Mouse (Mus musculus): ENCODE results near the gene Trpc2. TPM values are rescaled to one million over a fixed set of nuclear protein-coding genes. Genes with fewer than 3 reads are reported as not detected.
"Not testable (repeated sequence)": the region's sequence is repeated elsewhere in the genome, so short reads cannot be mapped to it uniquely, and the experiment has no call there.

Trpc2 gene
- not detected in 2 replicates for polyA plus RNA-seq (2015; fragmentation: Nextera tagmentation; extraction: Ambion mirVana)

DNA sequence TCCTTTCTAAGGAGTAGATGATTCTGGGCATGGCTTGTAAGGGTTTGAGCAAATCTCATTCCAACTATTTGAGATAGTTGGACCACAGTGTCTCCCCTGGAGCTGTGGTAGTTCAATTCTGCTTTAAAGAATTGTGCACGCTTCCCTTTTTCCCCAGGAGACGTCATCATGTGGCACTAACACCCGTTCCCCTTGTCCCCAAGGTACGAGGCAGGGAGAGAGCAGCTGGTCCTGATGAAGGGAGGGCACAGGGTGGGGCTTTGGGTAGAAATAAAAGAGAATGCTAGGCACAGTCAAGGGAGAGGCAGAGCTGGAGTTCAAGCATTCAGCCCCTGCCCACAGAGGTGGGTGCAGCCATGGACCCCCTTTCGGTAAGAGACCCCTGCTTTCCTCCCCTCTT, at the start of gene Trpc2:
Gene Trpc2, plus strand, starts transcription at position 301 of the 400 bp plus-strand sequence.
- no peak for ATAC-seq
- no peaks in the 10 kb centered on the region for H3K9me3 ChIP-seq
- H3K4me1 ChIP-seq (replicated peaks) = no peaks in the 10 kb centered on the region
- peaks cover 32% of the 10 kb centered on the region for H3K36me3 ChIP-seq
- no peak within 1 kb of the TSS for H3K27ac ChIP-seq
- no peaks in the 10 kb centered on the region for H3K27me3 ChIP-seq (replicated peaks)
- H3K4me2 ChIP-seq (replicated peaks) = no peak within 1 kb of the TSS
- H3K4me3 ChIP-seq (replicated peaks) = no peak within 1 kb of the TSS
- no peak within 1 kb of the TSS for H3K9ac ChIP-seq
- 89% methylated on average over 5 of the region's 5 CpGs for WGBS

DNA sequence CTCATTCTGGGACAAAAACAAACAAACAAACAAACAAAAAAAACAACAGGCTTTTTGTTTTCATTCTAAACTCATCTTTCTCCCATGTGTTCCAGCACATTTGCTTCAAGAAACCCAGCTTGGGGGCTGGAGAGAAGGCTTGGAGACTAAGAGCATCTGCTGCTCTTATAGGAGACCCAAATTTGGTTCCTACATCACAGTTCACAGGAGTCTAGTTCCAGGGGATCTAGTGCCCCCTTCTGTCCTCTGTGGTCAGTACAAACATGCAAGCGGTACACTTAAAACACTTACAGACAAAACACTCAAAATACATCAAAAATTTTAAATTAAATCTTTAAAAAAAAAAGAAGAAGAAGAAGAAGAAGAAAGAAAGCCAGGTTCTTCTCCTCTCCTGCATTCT, 48.0 kb upstream of the Trpc2 start:
- H3K36me3 ChIP-seq = peaks cover 25% of the 10 kb centered on the region

DNA sequence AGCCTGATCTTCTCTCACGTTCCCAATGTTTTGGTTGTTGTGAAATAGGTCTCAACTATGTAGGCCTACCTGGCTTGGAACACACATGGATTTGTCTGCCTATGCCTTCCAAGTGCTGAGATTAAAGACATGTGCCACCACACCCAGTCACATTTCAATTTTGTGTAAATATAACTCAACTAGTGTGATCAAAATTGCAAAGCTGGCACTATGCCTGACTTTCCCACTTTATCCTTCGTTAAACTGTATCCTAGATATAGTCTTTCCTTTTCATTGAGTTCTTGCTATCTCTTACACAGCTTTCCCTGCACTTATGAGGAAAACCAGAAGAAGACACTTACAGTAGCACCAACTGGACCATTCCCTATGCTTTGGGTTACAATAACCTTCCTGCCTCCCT, 47.4 kb upstream of the Trpc2 start:
- H3K9me3 ChIP-seq = no peaks in the 10 kb centered on the region
- no peak overlapping the region for H3K4me2 ChIP-seq (replicated peaks)
- no peak overlapping the region for H3K4me3 ChIP-seq (replicated peaks)
- peaks cover 27% of the 10 kb centered on the region for H3K36me3 ChIP-seq
- 99% methylated on average over 2 of the region's 2 CpGs for WGBS
- H3K27ac ChIP-seq = no peak overlapping the region
- no peak overlapping the region for H3K9ac ChIP-seq
- H3K27me3 ChIP-seq (replicated peaks) = no peaks in the 10 kb centered on the region
- no peaks in the 10 kb centered on the region for H3K4me1 ChIP-seq (replicated peaks)
- ATAC-seq = no peak

More for the DNA sequence above, 48.0 kb upstream of the Trpc2 start:
- WGBS = 97% methylated on average over 1 of the region's 1 CpGs
- Histone ChIP-seq H3K9ac (no peak overlapping the region), H3K4me3 (replicated peaks) (no peak overlapping the region), H3K4me1 (replicated peaks) (no peaks in the 10 kb centered on the region), H3K27me3 (replicated peaks) (no peaks in the 10 kb centered on the region), H3K4me2 (replicated peaks) (no peak overlapping the region), H3K27ac (no peak overlapping the region), H3K9me3 (no peaks in the 10 kb centered on the region)
- ATAC-seq = no peak

DNA sequence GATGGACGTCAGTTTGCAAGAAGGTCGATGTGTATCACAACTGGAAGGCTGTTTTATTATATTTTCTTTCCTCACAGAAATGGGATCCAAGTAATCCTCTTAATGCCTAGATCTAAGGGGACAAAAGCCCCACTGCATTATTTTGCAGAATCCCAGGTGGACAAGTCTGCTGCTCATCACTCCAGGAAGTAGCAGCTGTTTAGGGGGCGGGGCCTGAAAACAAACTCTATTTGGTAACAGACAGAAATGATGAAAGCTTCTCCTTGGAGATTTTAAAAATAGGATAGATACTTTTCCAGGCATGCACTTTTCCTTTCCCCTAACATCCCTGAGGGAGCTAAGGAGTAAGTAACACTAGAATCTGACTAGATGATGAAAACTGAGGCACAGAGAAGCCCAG, 45.6 kb upstream of the Trpc2 start:
- ATAC-seq = no peak
- WGBS = 94% methylated on average over 3 of the region's 3 CpGs

DNA sequence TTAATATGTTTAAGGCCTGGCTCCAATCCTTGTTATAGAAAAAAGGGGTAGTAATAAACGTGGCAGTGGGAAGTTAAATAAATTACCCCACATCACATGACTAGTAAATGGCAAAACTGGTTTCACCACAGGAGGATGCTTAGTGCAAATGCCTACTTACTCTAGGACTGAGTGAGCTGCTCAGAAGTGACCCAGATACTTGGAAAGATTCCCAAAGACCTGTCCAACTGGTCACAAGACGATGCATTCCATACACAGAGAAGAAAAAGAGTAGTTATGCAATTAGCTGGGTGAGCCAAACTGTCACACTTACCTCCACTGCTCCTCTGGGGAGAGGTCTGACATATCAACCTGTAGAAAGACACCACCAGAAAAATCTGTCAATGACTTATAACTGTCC, 40.6 kb upstream of the Trpc2 start:
- WGBS = 59% methylated on average over 2 of the region's 2 CpGs
- H3K36me3 ChIP-seq = peaks cover 2% of the 10 kb centered on the region
- H3K27ac ChIP-seq = no peak overlapping the region
- no peaks in the 10 kb centered on the region for H3K4me1 ChIP-seq (replicated peaks)
- H3K4me3 ChIP-seq (replicated peaks) = no peak overlapping the region
- ATAC-seq = no peak
- no peak overlapping the region for H3K4me2 ChIP-seq (replicated peaks)
- no peaks in the 10 kb centered on the region for H3K9me3 ChIP-seq
- H3K27me3 ChIP-seq (replicated peaks) = no peaks in the 10 kb centered on the region
- no peak overlapping the region for H3K9ac ChIP-seq

More for the DNA sequence above, 45.6 kb upstream of the Trpc2 start:
- Histone ChIP-seq H3K4me1 (replicated peaks) (no peaks in the 10 kb centered on the region), H3K4me2 (replicated peaks) (no peak overlapping the region), H3K36me3 (peaks cover 24% of the 10 kb centered on the region), H3K27ac (no peak overlapping the region), H3K9ac (no peak overlapping the region), H3K4me3 (replicated peaks) (no peak overlapping the region), H3K27me3 (replicated peaks) (no peaks in the 10 kb centered on the region), H3K9me3 (no peaks in the 10 kb centered on the region)

DNA sequence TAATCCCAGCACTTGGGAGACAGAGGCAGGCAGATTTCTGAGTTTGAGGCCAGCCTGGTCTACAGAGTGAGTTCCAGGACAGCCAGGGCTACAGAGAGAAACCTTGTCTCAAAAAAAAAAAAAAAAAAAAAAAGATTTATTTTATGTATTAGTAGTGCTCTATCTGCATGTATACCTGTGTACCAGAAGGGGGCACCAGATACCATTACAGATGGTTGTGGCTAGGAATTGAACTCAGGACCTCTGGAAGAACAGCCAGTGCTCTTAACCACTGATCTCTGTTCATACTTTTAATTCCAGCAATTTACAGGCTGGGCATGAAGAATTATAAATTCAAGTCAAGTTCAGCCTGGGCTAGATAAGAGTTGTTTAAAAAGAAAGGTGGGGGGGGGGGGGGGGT, 34.4 kb upstream of the Trpc2 start:
- H3K4me2 ChIP-seq (replicated peaks); H3K27ac ChIP-seq; H3K4me3 ChIP-seq (replicated peaks); H3K4me1 ChIP-seq (replicated peaks); H3K36me3 ChIP-seq; ATAC-seq; H3K27me3 ChIP-seq (replicated peaks); H3K9ac ChIP-seq; H3K9me3 ChIP-seq: not testable (repeated sequence)

DNA sequence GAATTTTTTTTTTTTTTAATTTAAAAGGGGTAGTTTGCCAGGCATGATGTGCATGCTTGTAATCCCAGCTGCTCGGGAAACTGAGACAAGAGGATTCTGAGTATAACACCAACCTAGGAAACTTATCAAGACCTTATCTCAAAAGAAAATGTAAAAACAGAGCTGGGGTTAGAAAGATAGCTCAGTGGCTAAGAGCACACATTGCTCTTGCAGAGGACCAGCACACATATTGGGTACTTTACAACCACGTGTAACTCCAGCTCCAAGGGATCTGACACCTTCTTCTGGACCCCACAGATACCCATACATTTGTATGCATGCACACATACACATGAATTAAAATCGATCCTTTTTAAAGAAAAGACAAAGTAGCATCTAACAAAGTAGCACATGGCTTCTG, 21.6 kb upstream of the Trpc2 start:
- H3K27me3 ChIP-seq (replicated peaks) = no peaks in the 10 kb centered on the region
- H3K27ac ChIP-seq = no peak overlapping the region
- no peaks in the 10 kb centered on the region for H3K9me3 ChIP-seq
- H3K4me1 ChIP-seq (replicated peaks) = peaks cover 9% of the 10 kb centered on the region; the same call in 1 of the 2 replicates
- no peak overlapping the region for H3K4me3 ChIP-seq (replicated peaks)
- no peak overlapping the region for H3K4me2 ChIP-seq (replicated peaks)
- no peak overlapping the region for H3K9ac ChIP-seq
- peaks cover 5% of the 10 kb centered on the region; the same call in 1 of the 2 replicates for H3K36me3 ChIP-seq
- ATAC-seq = no peak
- 72% methylated on average over 3 of the region's 3 CpGs for WGBS

DNA sequence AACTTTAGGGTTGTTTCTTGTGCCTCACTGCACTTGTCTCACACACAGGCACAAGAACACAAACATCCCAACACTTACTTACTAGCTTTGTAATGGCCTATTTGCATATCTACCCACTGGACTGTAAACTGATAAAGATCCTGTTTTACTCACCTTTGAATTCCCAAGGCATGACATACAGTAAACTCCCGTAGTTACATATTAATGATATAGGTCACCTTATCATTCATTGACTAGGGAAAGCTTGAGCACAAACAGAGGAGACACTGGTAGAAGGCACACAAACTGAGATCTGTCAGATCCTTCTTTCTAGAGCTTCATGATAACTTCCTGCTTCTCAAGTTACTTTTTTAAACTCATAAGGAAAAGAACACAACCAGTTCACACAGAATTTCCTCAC, 20.7 kb upstream of the Trpc2 start:
- H3K4me1 ChIP-seq (replicated peaks) = peaks cover 12% of the 10 kb centered on the region; the same call in 1 of the 2 replicates
- no peak overlapping the region for H3K9ac ChIP-seq
- H3K27me3 ChIP-seq (replicated peaks) = no peaks in the 10 kb centered on the region
- 0 out of 2 replicates have a peak overlapping the region, but pooled peaks have one; percentile 25 for H3K27ac ChIP-seq
- 0 out of 2 replicates have a peak overlapping the region, but pooled peaks have one; percentile 20 for H3K4me2 ChIP-seq (replicated peaks)
- H3K4me3 ChIP-seq (replicated peaks) = no peak overlapping the region
- WGBS = 64% methylated on average over 1 of the region's 1 CpGs
- H3K36me3 ChIP-seq = peaks cover 5% of the 10 kb centered on the region; the same call in 1 of the 2 replicates
- no peaks in the 10 kb centered on the region for H3K9me3 ChIP-seq
- peak; percentile 42 for ATAC-seq

DNA sequence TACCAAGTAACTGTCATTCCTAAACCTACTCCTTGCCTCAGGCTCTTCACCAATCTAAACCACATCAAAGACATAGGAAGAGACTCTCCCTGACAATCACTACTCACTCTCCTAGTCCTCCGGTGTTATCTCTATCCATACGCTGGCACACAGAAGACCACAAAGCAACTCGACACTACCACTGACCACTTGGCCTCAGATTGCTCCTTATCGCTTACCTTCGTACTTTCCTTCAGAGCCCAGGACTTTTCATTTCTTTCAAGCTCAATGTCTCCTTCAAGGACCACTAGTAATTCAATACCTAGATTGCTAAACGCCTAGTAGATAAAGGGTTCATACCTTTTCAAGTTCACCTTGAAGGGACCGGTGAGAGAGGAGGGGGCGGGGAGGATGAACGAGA, 19.0 kb upstream of the Trpc2 start:
- ATAC-seq = no peak
- Histone ChIP-seq H3K9ac (no peak overlapping the region), H3K4me1 (replicated peaks) (peaks cover 12% of the 10 kb centered on the region; the same call in 1 of the 2 replicates), H3K27me3 (replicated peaks) (no peaks in the 10 kb centered on the region), H3K27ac (0 out of 2 replicates have a peak overlapping the region, but pooled peaks have one; percentile 11), H3K9me3 (no peaks in the 10 kb centered on the region), H3K36me3 (peaks cover 4% of the 10 kb centered on the region; the same call in 1 of the 2 replicates), H3K4me3 (replicated peaks) (peak overlapping the region; percentile 65), H3K4me2 (replicated peaks) (peak overlapping the region; percentile 67)
- WGBS = 69% methylated on average over 9 of the region's 9 CpGs

DNA sequence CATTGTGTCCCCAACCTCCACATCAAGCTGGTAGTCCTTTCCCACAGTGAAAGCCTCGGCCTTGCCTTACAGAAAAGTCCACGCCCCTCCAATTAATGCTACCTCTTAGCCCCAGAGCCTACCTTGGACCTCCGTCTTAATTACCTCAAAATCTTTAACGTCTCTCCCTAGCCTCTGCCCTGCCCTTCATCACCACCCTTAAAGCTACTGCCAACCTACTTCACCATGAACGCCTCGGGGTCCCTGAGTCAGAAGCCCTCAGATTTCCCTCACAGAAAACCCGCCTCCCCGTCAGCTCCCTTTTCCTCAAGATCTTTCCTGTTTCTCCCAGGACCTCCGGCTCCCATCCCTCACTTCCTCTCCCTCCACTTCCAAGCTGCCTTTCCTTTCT, 18.3 kb upstream of the Trpc2 start:
- Histone ChIP-seq H3K4me2 (replicated peaks) (peak overlapping the region; percentile 67), H3K27me3 (replicated peaks) (no peaks in the 10 kb centered on the region)
- ATAC-seq = peak; percentile 12

DNA sequence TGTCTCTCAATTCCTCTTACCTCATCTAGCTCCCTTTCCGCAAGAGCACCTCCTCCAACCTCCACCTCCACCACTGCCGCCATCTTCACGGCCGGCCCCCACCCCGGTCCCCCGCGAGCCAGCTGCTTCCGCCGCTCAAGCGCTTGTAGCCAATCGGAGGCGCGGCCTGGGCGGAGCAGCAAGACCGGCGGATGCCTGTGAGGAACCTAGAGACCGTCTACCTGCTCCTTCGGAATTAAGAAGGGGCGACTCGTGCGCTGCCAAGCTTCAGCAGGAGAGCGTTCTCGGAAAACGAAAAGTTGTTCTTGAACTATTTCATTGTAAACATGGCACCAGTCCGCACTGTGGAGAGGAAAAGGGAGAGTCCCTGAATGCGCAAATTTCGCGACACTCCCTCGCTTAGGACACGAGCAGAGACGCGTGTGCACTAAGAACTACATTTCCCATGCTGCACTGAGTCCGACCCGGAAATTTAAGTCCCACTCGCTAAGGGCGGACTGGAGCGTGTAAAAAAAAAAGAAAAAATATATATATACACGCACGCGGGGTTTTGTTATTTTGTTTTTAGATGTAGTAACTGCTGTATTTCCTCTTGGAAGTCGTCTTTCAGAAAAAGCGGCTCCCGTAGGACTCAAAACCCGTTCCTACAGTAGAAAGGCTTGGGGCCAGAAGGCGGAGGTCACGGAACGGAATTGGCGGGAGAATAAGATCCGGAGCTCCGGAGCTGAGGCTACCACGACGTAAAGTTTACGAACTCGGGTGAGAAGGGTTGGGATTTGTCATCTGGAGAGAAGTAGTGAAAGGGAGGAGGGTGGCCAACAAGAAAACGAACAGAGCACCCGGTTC, 17.6 kb upstream of the Trpc2 start, which contains the start of the genes Rnf121, Xndc1 and Xntrpc:
Gene Rnf121, minus strand, starts transcription at position 424 of the 846 bp plus-strand sequence.
Gene Xndc1, plus strand, starts transcription at position 466 of the 846 bp plus-strand sequence.
Gene Xntrpc, plus strand, starts transcription at position 668 of the 846 bp plus-strand sequence.
- ATAC-seq = peak; percentile 98
- Histone ChIP-seq H3K4me2 (replicated peaks) (peak within 1 kb of the TSS; percentile 67), H3K9ac (peak within 1 kb of the TSS; percentile 64), H3K27me3 (replicated peaks) (no peaks in the 10 kb centered on the region), H3K36me3 (no peaks in the 10 kb centered on the region), H3K9me3 (no peaks in the 10 kb centered on the region), H3K4me1 (replicated peaks) (peaks cover 12% of the 10 kb centered on the region; the same call in 1 of the 2 replicates), H3K4me3 (replicated peaks) (peak within 1 kb of the TSS; percentile 65), H3K27ac (peak within 1 kb of the TSS; percentile 72)
- WGBS = under 1% methylated on average over 56 of the region's 56 CpGs

More for the DNA sequence above, 18.3 kb upstream of the Trpc2 start:
- Histone ChIP-seq H3K9ac (peak overlapping the region; percentile 64), H3K4me1 (replicated peaks) (peaks cover 12% of the 10 kb centered on the region; the same call in 1 of the 2 replicates), H3K9me3 (no peaks in the 10 kb centered on the region), H3K4me3 (replicated peaks) (peak overlapping the region; percentile 65), H3K36me3 (no peaks in the 10 kb centered on the region), H3K27ac (peak overlapping the region; percentile 71; the same call in 1 of the 2 replicates)
- WGBS = under 1% methylated on average over 9 of the region's 9 CpGs

DNA sequence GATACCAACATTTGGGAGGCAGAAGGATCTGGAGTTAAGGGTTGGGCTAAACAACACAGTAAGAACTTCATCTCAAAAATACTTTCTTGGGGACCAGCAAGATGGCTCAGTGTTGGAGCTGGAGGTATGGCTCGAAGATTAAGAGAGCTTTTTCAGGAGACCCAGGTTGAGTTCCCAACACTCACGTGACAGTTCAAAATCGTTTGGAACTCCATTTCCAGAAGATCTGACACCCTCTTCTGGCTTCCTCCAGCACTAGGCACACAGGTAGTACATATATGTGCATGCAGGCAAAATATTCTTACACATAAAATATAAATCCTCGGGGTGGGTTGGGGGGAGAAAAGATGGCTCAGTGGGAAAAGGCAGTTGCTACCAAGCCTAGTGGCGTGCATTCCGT, 16.6 kb upstream of the Trpc2 start:
- Histone ChIP-seq H3K27ac (no peak overlapping the region), H3K4me2 (replicated peaks) (peak overlapping the region; percentile 67), H3K9ac (0 out of 2 replicates have a peak overlapping the region, but pooled peaks have one; percentile 23), H3K36me3 (no peaks in the 10 kb centered on the region), H3K4me1 (replicated peaks) (peaks cover 12% of the 10 kb centered on the region; the same call in 1 of the 2 replicates), H3K9me3 (no peaks in the 10 kb centered on the region), H3K27me3 (replicated peaks) (no peaks in the 10 kb centered on the region), H3K4me3 (replicated peaks) (peak overlapping the region; percentile 65)
- WGBS = 60% methylated on average over 6 of the region's 6 CpGs
- ATAC-seq = no peak

Data from intestine, embryonic 15.5 days (tissue).